Mouse (Mus musculus): ENCODE measurements at regions not wholly inside any gene's neighbourhood (a gene's known extent, or its start where the extent isn't known, plus 50 kb on each side); places are given as distances from the start of the nearest gene placed in this dataset.

GRCm38 (mm10) chr12:44145321-44145720 is 64.8 kb downstream of the Dnajb9 start:
- CTCF ChIA-PET: no interaction called here
- POLR2A ChIA-PET: no interaction called here

- CTCF ChIA-PET: no interaction called here
- POLR2A ChIA-PET: no interaction called here
Measured at GRCm38 (mm10) chr12:44139026-44139425, 71.1 kb downstream of the Dnajb9 start.

GRCm38 (mm10) chr12:44128874-44129273 is 81.3 kb downstream of the Dnajb9 start:
- ChIA-PET CTCF (no interaction called here), POLR2A (no interaction called here)

GRCm38 (mm10) chr12:44105085-44105484 is 105.0 kb downstream of the Dnajb9 start:
- CTCF ChIA-PET: interaction anchor here in 2 of 4 experiments (0.6 to 1.0 kb wide), 3 partner anchors 62 to 728 kb away, joined by 3 read pairs; no protein-coding TSS in a partner anchor
- POLR2A ChIA-PET: interaction anchor here in 1 of 4 experiments (1.0 kb wide), 1 partner anchor 105 kb away, joined by 3 read pairs; the partner anchor contains the start of gene Dnajb9

- CTCF ChIA-PET: no interaction called here
- POLR2A ChIA-PET: no interaction called here
Measured at GRCm38 (mm10) chr12:44099188-44099587, 110.9 kb downstream of the Dnajb9 start.

GRCm38 (mm10) chr12:44071766-44072165 is 138.4 kb downstream of the Dnajb9 start:
- CTCF ChIA-PET: no interaction called here
- POLR2A ChIA-PET: no interaction called here

GRCm38 (mm10) chr12:44056493-44057163 is 153.5 kb downstream of the Dnajb9 start:
- ChIA-PET CTCF (no interaction called here), POLR2A (no interaction called here)

- POLR2A ChIA-PET: no interaction called here
Measured at GRCm38 (mm10) chr12:44045806-44046205, 164.3 kb downstream of the Dnajb9 start.

GRCm38 (mm10) chr12:44044388-44045105 is 165.6 kb downstream of the Dnajb9 start:
- POLR2A ChIA-PET: no interaction called here
- CTCF ChIA-PET: interaction anchor here in 1 of 4 experiments (0.6 kb wide), 1 partner anchor 1289 kb away, joined by 3 read pairs; no protein-coding TSS in a partner anchor

More at GRCm38 (mm10) chr12:44045806-44046205, 164.3 kb downstream of the Dnajb9 start:
- CTCF ChIA-PET: no interaction called here

GRCm38 (mm10) chr12:44006795-44007194 is 203.3 kb downstream of the Dnajb9 start:
- POLR2A ChIA-PET: interaction anchor here in 1 of 4 experiments (0.6 to 1.2 kb wide), 2 partner anchors 10 to 854 kb away, joined by 3 read pairs; no protein-coding TSS in a partner anchor

GRCm38 (mm10) chr12:43983548-43983947 is 226.6 kb downstream of the Dnajb9 start:
- ChIA-PET POLR2A (no interaction called here), CTCF (no interaction called here)

More at GRCm38 (mm10) chr12:44006795-44007194, 203.3 kb downstream of the Dnajb9 start:
- CTCF ChIA-PET: no interaction called here

- ChIA-PET POLR2A (no interaction called here), CTCF (no interaction called here)
Measured at GRCm38 (mm10) chr12:43963973-43964372, 246.2 kb downstream of the Dnajb9 start.

GRCm38 (mm10) chr12:43962551-43963120 is 247.5 kb downstream of the Dnajb9 start:
- ChIA-PET POLR2A (no interaction called here), CTCF (interaction anchor here in 1 of 4 experiments (0.7 kb wide), 1 partner anchor 36 kb away, joined by 3 read pairs; no protein-coding TSS in a partner anchor)

GRCm38 (mm10) chr12:43924228-43924627 is 285.9 kb downstream of the Dnajb9 start:
- ChIA-PET CTCF (no interaction called here), POLR2A (no interaction called here)

- ChIA-PET CTCF (no interaction called here), POLR2A (no interaction called here)
Measured at GRCm38 (mm10) chr12:43920396-43920795, 289.7 kb downstream of the Dnajb9 start.

- ChIA-PET CTCF (no interaction called here), POLR2A (no interaction called here)
Measured at GRCm38 (mm10) chr12:43919114-43919513, 291.0 kb downstream of the Dnajb9 start.

- ChIA-PET POLR2A (no interaction called here), CTCF (no interaction called here)
Measured at GRCm38 (mm10) chr12:43916779-43917178, 293.3 kb downstream of the Dnajb9 start.

- ChIA-PET POLR2A (no interaction called here), CTCF (interaction anchor here in 1 of 4 experiments (0.7 kb wide), 1 partner anchor 53 kb away, joined by 3 read pairs; no protein-coding TSS in a partner anchor)
Measured at GRCm38 (mm10) chr12:43899273-43899672, 310.9 kb downstream of the Dnajb9 start.

- POLR2A ChIA-PET: interaction anchor here in 1 of 4 experiments (0.8 kb wide), 1 partner anchor 8 kb away, joined by 3 read pairs; no protein-coding TSS in a partner anchor
- CTCF ChIA-PET: no interaction called here
Measured at GRCm38 (mm10) chr12:43885596-43885995, 324.5 kb downstream of the Dnajb9 start.

GRCm38 (mm10) chr12:43860479-43860878 is 349.6 kb downstream of the Dnajb9 start:
- ChIA-PET CTCF (no interaction called here), POLR2A (no interaction called here)

GRCm38 (mm10) chr12:43856370-43856769 is 353.8 kb downstream of the Dnajb9 start:
- POLR2A ChIA-PET: no interaction called here
- CTCF ChIA-PET: no interaction called here
